Mouse (Mus musculus): ENCODE data around the gene Tspan10.

Tspan10 gene

DNA sequence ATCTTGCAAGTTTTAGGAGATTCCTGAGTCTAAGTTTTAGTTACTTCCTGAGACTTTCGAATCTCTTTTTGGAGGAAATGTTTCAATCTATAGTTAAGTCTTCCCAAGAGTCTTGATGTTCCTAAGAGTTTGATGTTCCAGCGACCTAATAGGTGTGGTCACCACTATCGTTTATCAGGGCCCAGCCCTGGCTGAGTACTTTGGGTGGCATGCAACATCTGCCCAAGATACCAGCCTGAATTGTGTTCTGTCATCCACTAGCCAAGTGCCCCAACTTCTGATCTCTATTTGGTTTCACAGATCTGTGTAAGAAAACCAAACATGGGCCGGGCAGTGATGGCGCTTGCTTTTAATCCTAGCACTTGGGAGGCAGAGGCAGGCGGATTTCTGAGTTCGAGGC is 13.0 kb downstream of the Tspan10 start:
- DNase-seq (ENCODE audit: low spot score), result no peak

DNA sequence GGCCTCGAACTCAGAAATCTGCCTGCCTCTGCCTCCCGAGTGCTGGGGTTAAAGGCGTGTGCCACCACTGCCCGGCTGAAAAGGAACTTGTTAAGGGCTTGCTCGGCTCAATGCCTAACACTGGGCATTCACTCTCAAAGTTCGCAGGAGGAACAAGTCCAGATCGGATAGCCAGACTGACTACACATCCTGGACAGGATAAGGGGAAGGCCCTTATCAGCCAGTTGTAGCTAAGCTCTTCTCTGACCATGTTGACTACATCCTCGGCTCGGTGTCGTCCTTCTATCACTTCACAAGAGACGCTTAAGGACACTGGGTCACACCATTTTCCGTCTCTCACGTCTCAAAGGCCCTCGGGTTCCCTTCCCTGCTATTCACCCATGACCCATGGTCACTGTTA is 14.9 kb downstream of the Tspan10 start:
- DNase-seq (ENCODE audit: low spot score), result no peak

DNA sequence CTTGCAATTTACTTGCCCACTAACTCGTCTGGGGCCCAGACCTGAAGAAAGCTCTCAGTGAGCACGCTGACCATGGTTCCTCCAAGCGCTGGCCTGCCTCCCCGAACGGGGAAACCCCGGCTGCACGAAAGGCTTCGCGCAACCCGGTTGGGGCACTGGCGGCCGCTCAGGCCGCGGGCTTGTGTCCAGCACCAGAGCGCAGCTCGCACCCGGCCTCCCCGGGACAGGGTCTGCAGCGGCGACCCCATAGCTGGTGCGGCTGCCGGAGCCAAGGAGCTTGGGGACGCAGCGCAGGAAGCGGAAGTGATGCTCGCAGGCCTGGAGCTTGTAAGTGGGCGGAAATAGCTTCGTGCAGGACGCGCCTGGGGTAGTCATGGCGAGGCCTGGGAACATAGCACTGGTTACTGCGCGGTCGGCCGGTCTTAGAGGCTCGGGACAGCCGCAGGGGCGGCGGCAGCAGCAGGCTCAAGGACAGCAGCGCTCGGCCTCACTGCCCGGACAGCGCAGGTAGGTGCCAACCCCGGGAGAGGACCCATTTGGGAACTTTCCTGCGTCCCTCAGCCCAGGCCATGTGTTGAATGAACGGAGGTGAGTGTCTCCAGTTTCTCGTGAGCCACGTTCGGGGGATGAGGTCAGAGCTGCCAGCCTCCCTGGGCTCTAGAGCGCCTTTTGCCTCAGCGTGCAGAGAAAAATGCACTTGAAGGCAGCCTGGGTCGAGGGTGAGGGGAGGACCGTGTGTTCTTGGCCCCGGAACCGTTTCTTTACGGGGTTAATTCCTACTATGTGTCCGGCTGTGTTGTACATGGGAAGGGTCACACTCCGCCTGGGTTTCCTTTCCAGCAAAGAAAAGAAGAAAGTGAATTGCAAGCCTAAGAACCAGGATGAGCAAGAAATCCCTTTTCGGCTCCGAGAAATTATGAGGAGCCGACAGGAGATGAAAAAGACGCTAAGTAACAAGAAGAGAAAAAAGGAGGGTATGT is 15.6 kb downstream of the Tspan10 start, which contains the start of the genes Oxld1 and Ccdc137:
Gene Oxld1 (minus strand): TSS at position 297 of the 980 bp plus-strand sequence.
Gene Ccdc137 (plus strand): TSS at position 344 of the 980 bp plus-strand sequence.
- DNase-seq (ENCODE audit: low spot score), result peak; percentile 71

DNA sequence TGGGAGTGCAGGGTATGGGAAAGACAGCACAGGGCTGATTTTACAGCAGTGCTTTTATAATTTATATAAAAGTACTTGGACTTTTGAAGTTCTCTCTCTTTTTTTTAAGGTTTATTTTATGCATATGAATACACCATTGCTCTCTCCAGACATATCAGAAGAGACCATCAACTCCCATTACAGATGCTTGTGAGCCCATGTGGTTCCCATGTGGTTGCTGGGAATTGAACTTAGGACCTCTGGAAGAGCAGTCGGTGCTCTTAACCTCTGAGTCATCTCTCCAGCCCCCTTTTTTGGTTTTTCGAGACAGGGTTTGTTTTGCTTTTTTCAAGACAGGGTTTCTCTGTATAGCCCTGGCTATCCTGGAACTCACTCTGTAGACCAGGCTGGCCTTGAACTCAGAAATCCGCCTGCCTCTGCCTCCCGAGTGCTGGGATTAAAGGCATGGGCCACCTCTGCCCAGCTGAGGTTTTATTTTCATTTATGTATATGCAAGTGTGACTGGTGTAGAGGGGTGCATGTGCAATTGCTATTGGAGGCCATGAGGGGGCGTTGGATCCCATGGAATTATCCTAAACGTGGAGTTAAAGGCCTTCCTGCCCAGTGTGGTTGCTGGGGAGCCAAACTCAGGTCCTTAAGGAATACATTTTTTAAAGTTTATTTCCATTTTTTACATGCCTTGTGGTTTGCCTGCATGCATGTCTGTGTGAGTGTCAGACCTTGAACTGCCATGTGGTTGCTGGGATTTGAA is 16.6 kb downstream of the Tspan10 start:
- no peak for DNase-seq (ENCODE audit: low spot score)

DNA sequence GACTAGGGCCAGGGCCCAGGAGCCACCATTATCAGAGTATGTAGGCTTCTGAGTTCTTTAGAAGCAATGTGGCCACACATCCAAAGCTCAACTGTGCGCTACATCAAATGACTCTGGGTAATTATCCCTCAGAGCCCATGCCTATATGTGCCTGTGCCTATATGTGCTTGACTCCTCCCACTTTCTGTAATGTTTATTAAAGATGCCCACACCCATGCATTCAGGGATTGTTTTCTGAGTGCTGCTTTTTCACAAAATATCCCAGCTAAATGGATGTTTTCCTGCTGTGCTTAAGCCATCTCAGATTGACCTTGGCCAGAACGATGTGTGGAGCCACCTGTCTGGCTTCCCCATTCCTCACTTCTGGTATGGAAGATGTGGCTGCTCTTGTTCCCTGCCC is 21.1 kb downstream of the Tspan10 start:
- DNase-seq (ENCODE audit: low spot score), result no peak

DNA sequence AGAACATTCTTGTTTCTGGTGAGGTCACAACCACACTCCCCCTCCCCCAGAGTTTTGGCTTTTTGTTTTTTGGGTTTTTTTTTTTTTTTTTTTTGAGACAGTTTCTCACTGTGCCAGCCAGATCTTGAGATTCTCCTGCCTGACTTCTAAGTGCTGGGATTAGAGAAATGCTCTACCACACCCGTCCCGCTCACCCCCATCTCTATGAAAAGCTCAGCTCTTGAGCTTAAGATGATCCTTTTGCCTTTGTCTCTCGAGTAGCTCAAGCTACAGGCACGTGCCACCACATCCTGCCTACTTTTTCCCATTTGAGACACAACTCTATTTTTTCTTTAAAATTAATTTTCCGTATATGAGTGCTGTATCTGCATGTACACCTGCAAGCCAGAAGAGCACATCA is 21.9 kb downstream of the Tspan10 start:
- DNase-seq (ENCODE audit: low spot score), result no peak

DNA sequence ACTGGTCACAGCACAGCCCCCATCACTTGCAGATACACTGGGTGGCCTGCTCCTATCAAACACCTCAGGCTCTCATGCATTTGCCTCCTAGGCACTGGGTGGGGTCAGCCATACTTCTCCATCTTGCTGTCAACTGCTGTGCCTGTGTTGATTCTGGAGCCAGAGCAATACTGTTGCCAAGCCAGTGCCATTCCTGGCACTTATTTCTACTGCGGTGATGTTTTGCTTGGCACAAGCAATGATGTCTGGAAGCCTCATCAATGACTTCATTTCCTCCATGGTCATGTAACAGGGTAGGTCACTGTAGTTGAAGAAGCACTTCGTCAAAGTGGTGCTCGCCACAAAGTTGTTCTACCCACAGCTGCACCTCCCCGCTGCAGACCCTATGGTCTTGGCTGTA is 23.1 kb downstream of the Tspan10 start:
- no peak for DNase-seq (ENCODE audit: low spot score)

DNA sequence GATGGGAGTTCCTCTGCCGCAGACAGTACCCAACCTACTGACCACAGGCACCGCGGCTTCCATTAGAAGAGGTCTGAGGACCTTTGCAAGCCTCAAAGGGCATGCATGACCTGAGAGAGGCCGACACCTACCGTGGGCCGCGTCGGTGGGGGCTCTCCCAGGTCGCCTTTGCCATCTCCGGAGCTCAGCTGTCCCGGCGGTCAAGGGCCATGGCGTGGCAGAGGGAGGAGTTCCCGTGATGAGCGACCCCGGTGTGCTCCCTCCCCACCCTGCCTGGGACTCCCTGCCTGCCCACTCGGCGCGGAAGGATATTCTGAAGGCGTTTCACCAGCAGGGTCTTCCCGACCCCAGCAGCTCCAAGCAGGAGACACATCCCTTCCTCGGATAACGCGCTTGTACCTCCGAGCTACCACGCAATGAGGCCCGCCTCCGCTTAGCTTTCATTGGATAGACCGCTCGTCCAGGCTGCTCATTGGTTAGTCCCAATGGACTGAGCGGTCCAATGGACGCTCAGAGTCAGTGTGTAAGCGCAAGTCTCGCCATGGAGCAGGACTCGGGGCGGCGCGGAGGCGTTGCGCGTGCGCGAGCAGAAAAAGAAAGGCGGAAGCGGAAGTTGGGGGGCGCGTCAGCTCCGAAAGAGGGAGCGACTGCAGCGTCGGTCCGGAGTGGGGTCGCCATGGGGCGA is 24.7 kb downstream of the Tspan10 start, which contains the start of gene Arl16:
Gene Arl16 (minus strand): TSS at position 557 of the 685 bp plus-strand sequence.
- peak; percentile 94 for DNase-seq (ENCODE audit: low spot score)

DNA sequence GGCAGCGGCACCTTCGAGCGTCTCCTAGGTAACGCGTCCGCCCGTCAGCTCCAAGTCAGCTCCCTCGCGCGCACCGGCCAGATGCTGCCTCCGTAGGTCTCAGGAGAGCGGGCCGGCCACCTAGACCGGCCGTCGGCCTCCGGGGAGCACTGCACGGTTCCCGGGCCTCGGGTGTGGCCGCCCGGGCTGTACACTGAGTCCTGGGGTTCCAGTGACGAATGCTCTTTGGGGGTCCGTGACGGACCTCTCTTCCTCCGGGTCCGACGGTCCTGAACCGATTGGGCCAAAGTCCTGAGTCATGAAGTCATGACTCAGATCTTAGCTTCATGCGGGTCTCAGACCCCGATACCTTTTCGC is 25.3 kb downstream of the Tspan10 start:
- no peak for DNase-seq (ENCODE audit: low spot score)

DNA sequence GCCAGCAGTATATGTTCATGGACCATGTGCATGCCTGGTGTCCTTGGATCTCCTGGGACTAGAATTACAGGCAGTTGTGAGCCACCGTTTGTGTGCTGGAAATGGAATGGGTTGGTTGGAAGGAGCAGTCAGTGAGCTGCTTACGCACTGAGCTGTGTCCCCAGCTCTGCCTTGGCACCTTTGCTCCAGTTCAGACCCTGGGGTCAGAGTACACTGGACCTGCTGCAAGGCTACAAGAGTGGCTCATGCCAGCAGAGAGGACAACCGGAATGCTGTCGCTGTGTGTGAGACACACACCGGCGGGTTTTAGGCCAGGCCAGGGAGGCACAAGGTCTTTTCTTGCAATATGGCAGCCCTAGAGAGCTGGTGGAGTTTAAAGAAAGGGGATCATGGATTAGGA is 29.6 kb downstream of the Tspan10 start:
- DNase-seq (ENCODE audit: low spot score), result no peak

DNA sequence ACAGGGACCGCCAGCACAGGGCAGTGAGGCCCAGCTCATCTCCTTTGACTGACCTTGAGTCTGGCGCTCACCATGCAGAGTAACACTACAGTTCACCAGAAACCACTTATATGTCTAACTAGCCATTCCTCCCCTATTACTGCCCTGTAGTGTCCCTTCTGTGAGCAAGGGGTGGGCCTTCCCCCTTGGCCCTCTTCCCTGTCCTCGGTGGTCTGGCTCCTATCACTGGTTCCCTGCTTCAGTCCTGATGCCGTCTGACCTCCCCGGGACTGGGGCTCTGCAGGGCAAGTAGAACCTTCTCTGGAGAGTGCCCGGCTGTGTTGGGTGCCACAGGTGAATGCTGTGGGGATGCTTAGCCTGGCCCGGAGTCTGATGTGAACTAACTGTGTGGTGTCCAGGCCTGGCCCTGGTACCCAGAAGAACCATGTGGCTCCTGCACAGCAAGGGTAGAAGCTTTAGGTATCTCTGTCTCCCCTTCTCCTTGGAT is 41.0 kb downstream of the Tspan10 start:
- DNase-seq (ENCODE audit: low spot score), result no peak

DNA sequence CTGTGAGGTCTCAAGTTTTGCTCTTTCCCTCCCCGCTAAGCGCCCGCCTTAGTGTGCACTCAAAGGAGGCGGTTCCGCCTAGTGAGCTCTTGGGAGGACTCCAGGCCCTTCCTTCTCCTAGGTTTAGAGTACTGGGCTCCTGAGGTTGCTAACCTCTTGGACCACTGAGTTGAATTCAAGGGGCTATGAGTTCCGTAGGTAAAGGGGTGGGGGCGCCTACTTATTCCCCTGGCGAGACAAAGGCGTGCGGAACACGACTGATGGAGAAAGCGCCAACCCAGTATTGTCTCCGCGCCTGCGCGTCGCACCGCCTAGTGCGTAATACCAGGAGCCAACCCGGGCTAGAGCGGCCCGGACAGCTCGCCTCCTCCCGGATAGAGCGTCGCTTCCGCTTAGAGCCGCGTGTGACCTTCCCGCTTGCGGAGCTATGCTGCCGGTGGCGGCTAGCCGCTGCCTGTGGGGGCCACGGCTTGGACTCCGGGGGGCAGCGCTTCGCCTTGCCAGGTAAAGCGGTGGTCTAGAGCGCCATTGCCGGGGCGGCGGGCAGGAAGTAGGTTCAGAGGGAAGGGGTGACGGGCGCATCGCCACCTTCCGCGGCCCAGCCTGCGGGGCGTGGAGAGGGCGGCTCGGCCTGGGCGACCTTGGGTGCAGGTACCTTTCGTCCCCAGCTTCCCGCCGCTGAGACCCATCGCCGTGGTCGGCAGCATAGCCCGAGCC is 42.0 kb downstream of the Tspan10 start, which contains the start of gene Mrpl12:
Gene Mrpl12 (plus strand): TSS at position 349 of the 717 bp plus-strand sequence.
- DNase-seq (ENCODE audit: low spot score), result peak; percentile 88

DNA sequence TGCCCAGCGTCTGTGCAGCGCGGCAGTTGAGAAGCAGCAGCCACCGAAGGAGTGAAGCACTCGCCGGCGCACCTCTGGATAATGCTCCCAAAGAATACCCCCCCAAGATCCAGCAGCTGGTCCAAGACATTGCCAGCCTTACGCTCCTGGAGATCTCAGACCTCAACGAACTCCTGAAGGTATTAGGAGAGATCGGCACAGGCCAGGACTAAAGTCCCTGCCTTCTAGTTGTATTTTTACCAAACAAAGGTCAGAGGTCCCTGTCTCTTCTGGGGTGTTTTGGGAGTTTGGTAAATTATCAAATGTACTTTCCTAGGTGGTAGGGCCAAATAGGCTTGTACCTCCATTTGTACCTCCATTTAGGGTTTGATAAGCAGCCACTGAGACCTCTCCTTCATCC is 42.8 kb downstream of the Tspan10 start:
- no peak for DNase-seq (ENCODE audit: low spot score)

DNA sequence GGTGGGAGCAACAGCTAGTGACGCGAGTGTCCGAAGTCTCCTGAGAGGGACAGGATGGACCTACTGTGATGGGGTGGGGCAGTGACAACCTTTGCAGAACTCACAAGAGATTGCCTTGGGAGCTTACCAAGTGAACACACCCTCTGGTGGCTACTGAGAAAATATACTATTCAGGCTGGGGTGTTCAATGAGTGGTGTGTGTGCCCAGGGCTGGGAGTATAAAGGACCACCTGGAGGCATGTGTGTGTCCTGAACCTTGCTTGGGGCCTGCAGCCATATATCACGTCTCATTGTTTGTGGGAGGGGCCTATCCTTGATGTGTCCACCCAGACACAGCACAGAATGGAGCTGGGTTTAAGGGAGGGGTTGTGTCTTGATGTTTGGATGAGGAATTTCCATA is 46.1 kb downstream of the Tspan10 start:
- no peak for DNase-seq (ENCODE audit: low spot score)

DNA sequence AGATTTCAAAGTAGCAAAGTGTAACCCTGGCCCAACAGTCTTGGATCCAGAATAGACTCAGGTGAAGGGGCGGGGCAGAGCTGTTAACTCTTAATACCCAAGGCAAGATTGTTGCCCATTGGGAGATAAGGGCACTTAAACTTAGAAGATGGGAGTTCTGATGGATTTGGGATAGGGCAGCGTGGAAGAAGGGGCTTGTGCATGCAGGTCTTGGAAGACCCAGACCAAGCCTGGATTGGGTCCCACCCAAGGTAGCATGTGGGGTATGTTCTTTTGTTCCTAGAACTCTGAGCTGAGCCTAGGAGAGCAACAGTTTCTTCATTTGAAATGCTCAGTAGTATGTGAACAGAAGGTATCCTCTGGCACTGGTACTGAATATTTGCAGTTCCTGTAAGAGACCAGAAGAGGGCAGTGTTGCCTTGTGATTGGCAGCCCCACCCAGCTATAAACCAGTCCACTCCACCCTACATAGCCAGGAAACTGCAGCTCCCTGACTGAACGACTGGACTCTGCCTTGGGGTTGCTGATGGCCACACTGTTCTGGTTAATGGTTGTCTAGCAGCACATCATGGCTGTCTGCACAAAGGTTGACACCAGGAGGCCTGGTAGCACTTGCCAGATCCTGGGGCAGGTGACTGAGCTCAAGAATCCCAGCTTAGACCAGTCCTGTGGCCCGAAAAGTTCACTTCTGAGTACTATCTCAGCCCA is 46.8 kb downstream of the Tspan10 start:
- DNase-seq (ENCODE audit: low spot score), result peak; percentile 71

DNA sequence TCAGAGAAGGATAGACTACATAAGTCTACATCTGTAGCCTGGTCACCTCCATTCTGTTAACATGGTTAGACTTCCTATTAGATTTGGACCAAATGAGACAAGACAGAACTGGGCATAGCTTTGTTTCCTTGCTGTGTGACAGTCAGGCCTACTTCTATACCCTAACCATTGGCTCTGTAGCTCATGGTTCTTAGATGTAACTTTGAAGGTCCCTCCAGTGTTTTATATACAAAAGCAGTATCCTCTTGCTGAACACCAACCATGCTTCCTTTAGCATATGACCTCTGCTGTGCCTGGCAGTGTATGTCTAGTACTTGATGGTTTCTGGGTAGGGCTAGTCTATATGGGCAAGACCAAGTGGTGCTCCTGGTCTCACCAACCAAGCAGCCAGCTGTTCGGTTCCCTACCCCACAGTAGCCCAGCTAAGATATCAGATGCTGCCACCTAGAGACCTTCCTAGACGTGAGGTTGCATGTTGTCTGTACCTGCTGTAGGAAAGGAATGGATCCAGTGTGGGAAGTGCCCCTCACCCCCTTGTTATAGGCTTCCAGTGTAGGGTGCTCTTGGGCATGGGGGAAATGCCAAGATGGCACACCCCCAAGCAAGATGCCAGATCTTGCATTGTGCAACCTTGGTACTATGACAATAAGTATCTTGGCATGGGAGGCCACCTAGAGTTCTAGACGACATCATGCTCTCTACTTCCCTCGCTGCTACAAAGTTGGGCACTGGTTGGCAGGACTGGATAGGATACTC is 48.0 kb downstream of the Tspan10 start:
- no peak for DNase-seq (ENCODE audit: low spot score)

DNA sequence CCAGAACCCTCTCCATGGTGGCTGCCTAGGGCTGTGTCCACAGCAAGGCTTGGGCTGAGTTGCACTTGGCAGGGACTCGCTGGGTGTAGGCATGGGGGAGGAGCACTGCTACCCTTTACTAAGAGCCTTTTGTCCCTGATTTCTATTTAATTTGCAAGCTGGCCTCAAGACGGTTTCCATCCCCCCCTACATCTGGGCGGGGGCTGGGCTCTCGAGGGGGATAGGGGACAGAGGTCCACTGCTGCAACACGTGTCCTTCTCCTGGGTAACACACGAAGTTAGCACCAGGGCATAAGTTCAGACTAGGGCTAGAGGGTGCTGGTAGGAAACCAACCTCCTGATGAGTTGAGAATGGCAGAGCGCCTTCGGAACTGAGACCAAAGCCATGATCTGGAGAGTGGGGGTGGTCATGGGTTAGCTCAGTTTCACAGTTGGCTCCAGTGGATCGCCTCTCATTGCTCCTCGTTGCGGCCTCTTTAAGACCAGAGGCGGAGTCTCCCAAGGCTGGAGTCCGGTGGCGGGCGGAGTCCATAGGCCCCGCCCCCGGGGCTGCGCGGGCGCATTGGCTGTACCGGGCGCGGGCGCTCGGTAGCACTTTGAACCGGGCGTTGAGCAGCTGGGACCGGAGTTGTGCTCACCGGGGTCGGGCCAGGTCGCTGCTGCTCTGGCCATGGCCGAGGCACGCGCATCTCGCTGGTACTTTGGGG is 49.0 kb downstream of the Tspan10 start, which contains the start of gene Slc25a10:
Gene Slc25a10 (plus strand): TSS at position 524 of the 707 bp plus-strand sequence.
- DNase-seq (ENCODE audit: low spot score), result peak; percentile 91

DNA sequence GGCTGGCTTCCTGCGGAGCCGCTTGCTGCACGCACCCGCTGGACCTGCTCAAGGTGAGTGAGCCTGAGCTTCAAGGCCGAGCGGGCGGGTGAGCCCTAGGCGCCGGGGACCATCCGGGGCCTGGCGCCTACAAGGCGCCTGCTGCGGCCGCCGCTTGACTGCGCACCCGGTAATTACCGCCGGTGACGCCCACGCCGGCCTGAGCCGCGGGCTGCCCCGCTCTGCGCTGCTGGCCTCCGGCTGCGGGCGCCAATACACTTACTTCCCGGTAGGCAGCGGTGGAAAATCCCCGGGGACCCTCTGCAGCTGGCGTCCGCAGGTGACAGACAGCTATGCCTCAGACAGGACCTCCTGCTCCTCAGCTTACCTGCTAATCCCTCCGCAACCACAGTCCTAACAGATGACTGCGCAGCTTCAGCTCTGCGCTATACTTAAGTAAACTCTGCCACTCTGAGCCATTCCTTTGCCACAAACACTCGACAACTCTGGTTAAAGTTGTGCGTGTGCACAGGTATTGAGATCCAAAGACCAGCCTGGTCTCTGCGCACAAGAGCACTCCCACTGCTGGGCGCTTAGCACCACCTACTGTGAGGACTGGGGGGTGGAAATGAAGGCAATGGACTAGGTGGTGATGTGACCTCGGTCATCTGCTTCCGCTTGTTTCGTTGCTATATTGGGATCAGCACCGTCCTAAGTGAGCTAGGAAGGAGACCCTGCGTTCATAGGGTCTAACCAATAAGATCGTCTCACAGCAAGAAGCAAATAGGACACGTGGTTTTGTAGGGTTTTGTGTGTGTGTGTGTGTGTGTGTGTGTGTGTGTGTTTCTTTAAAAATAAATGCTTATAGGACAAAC is 49.8 kb downstream of the Tspan10 start:
- peak; percentile 52 for DNase-seq (ENCODE audit: low spot score)

All from urinary bladder, postnatal 14 days (tissue).